Mouse (Mus musculus) bone marrow, adult 2 months (tissue): Measurements from ENCODE around the gene Ttc19. TPM values are rescaled to one million over a fixed set of nuclear protein-coding genes. Genes with fewer than 3 reads are reported as not detected.

Source experiments
- H3K27ac ChIP-seq: fragments of 200-500 bp; 2 replicates; pipeline ENCODE4 v1.5.1; 2012; ENCODE audit warnings: low read depth, mild to moderate bottlenecking, control low read depth, inconsistent platforms, low read length; ENCODE audit not compliant: control insufficient read depth, poor library complexity, insufficient read depth
- H3K4me1 ChIP-seq: fragments of 200-500 bp; 2 replicates; pipeline ENCODE4 v1.6.1; 2011; ENCODE audit warnings: low read length; ENCODE audit not compliant: control insufficient read depth, insufficient read depth
- H3K4me3 ChIP-seq: fragments of 200-500 bp; replicated peaks from 2 replicates; pipeline ENCODE3; 2011; ENCODE audit warnings: mild to moderate bottlenecking, low read depth, low read length, control low read depth; ENCODE audit not compliant: control insufficient read depth
- CTCF ChIP-seq: fragments of 200-500 bp; IDR thresholded peaks from 2 replicates; pipeline ENCODE4 v1.5.1; 2011; ENCODE audit warnings: low read length, control low read depth; ENCODE audit not compliant: control insufficient read depth, insufficient read depth
- POLR2A ChIP-seq: fragments of 200-500 bp; IDR thresholded peaks from 2 replicates; pipeline ENCODE4 v1.6.1; 2011; ENCODE audit warnings: low read depth, mild to moderate bottlenecking, control low read depth, low read length, borderline replicate concordance; ENCODE audit not compliant: control insufficient read depth
- WGBS: fragments of 180-500 bp; shearing (Covaris S2); methylation state at CpG from one replicate; pipeline ENCODE4 v1.1.7; 2018; 5-methylcytosine and 5-hydroxymethylcytosine counted together
- polyA plus RNA-seq: library from polyadenylated mRNA; stranded (reverse); fragments of >200 nt; gene quantifications from 2 replicates; pipeline ENCODE4 v1.2.4, GENCODE M21; 2011; ENCODE audit warnings: low replicate concordance; ENCODE audit not compliant: missing spikeins, insufficient read depth, insufficient read length

The Ttc19 gene
- polyA plus RNA-seq: 2.6 and 4.2 TPM in 2 replicates

GRCm38 (mm10) chr11:62280675-62281600 is at the start of gene Ttc19, which contains the start of gene Zswim7:
Gene Ttc19 (plus strand): TSS chr11:62281473.
Gene Zswim7 (minus strand): TSS chr11:62281375.
- H3K4me3 ChIP-seq: peak within 1 kb of the TSS; percentile 89
- H3K4me1 ChIP-seq: no peaks in the 10 kb centered on the region
- under 1% methylated on average over 66 of the region's 68 CpGs for WGBS
- TF ChIP-seq POLR2A (peak; percentile 82; the same call in 1 of the 2 replicates), CTCF (peak; percentile 40; the same call in 1 of the 2 replicates)
- peak within 1 kb of the TSS; percentile 97 for H3K27ac ChIP-seq

- no peak for TF ChIP-seq CTCF
- no peak for TF ChIP-seq POLR2A
- no peak overlapping the region for H3K4me3 ChIP-seq
- 0 out of 2 replicates have a peak overlapping the region, but pooled peaks have one; percentile 4 for H3K27ac ChIP-seq
- WGBS: 47% methylated on average over 12 of the region's 12 CpGs
- no peaks in the 10 kb centered on the region for H3K4me1 ChIP-seq
These were observed 40.5 kb upstream of the Ttc19 start for GRCm38 (mm10) chr11:62240631-62241261.

GRCm38 (mm10) chr11:62243871-62244270 is 37.4 kb upstream of the Ttc19 start:
- no peak overlapping the region for H3K27ac ChIP-seq
- TF ChIP-seq POLR2A (no peak), CTCF (no peak)
- no peak overlapping the region for H3K4me3 ChIP-seq
- WGBS: 88% methylated on average over 8 of the region's 8 CpGs
- no peaks in the 10 kb centered on the region for H3K4me1 ChIP-seq

GRCm38 (mm10) chr11:62244471-62244870 is 36.8 kb upstream of the Ttc19 start:
- Histone ChIP-seq H3K27ac (no peak overlapping the region), H3K4me1 (no peaks in the 10 kb centered on the region), H3K4me3 (no peak overlapping the region)
- TF ChIP-seq POLR2A (no peak), CTCF (no peak)
- 82% methylated on average over 4 of the region's 4 CpGs for WGBS

- peaks cover 3% of the 10 kb centered on the region for H3K4me1 ChIP-seq
- no peak for TF ChIP-seq POLR2A
- TF ChIP-seq CTCF: no peak
- WGBS: 29% methylated on average over 18 of the region's 18 CpGs
- H3K4me3 ChIP-seq: peak overlapping the region; percentile 61
- no peak overlapping the region; the same call in 1 of the 2 replicates for H3K27ac ChIP-seq
These were observed 33.4 kb upstream of the Ttc19 start for GRCm38 (mm10) chr11:62247759-62248400.

- H3K4me1 ChIP-seq: peaks cover 3% of the 10 kb centered on the region
- TF ChIP-seq POLR2A: no peak
- TF ChIP-seq CTCF: no peak
- H3K27ac ChIP-seq: no peak within 1 kb of the TSS; the same call in 1 of the 2 replicates
- H3K4me3 ChIP-seq: peak within 1 kb of the TSS; percentile 61
- under 1% methylated on average over 69 of the region's 69 CpGs for WGBS
These were observed 32.6 kb upstream of the Ttc19 start, which contains the start of gene Adora2b for GRCm38 (mm10) chr11:62248401-62249244. Gene Adora2b (plus strand): TSS chr11:62248984.

GRCm38 (mm10) chr11:62249266-62250037 is 31.8 kb upstream of the Ttc19 start:
- TF ChIP-seq POLR2A (no peak), CTCF (no peak)
- peaks cover 3% of the 10 kb centered on the region for H3K4me1 ChIP-seq
- no peak overlapping the region for H3K27ac ChIP-seq
- 13% methylated on average over 35 of the region's 35 CpGs for WGBS
- H3K4me3 ChIP-seq: peak overlapping the region; percentile 61
